Comparison of ENCODE assay signal across 10 mouse cellular contexts in the genomic region with DNA sequence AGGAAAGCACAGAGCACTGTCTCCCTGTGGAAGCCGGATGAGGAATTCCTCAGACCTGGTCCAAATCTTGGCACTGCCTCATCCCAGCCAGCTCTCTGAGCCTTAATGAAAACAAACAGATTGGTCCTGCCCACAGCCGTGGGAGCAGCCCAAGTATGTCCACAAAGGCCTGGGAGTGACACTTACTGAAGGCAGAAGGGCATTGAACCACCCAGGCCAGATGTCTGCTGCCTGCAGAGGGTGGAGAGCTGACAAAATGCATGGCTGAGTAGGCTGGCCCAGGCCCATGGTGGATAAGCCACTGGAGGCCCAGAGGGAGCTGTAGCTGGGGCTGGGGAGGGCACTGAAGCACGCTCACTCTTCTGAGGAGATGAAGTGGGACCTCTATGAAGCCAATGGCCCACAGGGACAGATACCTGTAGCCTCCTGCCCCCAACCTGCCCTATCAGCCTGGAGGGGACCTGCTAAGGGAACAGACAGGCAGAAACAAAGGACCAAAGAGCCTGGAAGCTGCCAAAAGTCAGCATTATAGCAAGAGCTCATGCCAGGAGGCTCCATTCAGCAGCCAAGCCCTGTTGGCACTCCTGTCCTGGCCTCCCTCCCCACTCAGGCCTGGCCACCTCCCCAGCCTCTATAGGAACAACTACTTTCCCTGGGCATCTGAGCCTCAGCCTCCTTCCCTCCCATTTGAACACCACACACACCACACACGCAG. TPM values are rescaled to one million over a fixed set of nuclear protein-coding genes. Genes with fewer than 3 reads are reported as not detected.
DNase-seq lines count a peak whose midpoint lies in the region; ATAC-seq and TF ChIP-seq lines count a peak whose summit lies in the region.
"Had no signal": no experiment of that assay in that cellular context is flagged by ENCODE, and none has a peak within 500 bp of the region (broad histone marks: within the 10 kb centered on the region; RNA-seq: fewer than 3 reads in every experiment).

No protein-coding gene starts in this region.

- DNase-seq in MN1 (ENCODE audit: low spot score): peak; percentile 58
- peak; percentile 86 for DNase-seq in brain, embryonic 14.5 days (ENCODE audit: low read depth)
- DNase-seq in kidney, postnatal 14 days: peak; percentile 29
- DNase-seq in thymus, postnatal 0 days (ENCODE audit: low spot score): no peak
- no peak for DNase-seq in thymus, postnatal 10 days (ENCODE audit: low spot score in 2 of 2)
- no peak for DNase-seq in left cerebral cortex, postnatal 14 days (ENCODE audit: low spot score in 2 of 2)
- DNase-seq: retina, postnatal 1 day had no signal

- H3K36me3 ChIP-seq in forebrain, embryonic 13.5 days (ENCODE audit: poor library complexity, severe bottlenecking): no peaks in the 10 kb centered on the region

- ATAC-seq in forebrain, embryonic 13.5 days: peak; percentile 34
- no peak for ATAC-seq in erythroblast, adult 5-6 weeks (replicated peaks; ENCODE audit: low FRiP score, poor library complexity, severe bottlenecking)

- TF ChIP-seq POLR2A in brain, embryonic 14.5 days (IDR thresholded peaks at IDR 0.05; ENCODE audit: borderline replicate concordance, extremely low read depth, insufficient read depth, insufficient read length, poor library complexity, severe bottlenecking): no peak

- no peak overlapping the region for H3K4me2 ChIP-seq in forebrain, embryonic 13.5 days
- H3K4me2 ChIP-seq: liver, embryonic 11.5 days had no signal

- no peaks in the 10 kb centered on the region for H3K27me3 ChIP-seq in forebrain, embryonic 13.5 days

- peaks cover 94% of the 10 kb centered on the region for H3K4me1 ChIP-seq in forebrain, embryonic 13.5 days

- H3K4me3 ChIP-seq in forebrain, embryonic 13.5 days: no peak overlapping the region

- no peaks in the 10 kb centered on the region for H3K9me3 ChIP-seq in forebrain, embryonic 13.5 days (replicated peaks)

- peak overlapping the region; percentile 83 for H3K27ac ChIP-seq in forebrain, embryonic 13.5 days

- peak overlapping the region; percentile 43; the same call in 1 of the 2 replicates for H3K9ac ChIP-seq in forebrain, embryonic 13.5 days

- intact Hi-C loops in left cerebral cortex, postnatal 14 days (cut with DNase I): no loop called here

- WGBS in forebrain, embryonic 13.5 days: 37% methylated on average over 4 of the region's 4 CpGs

- no peak for TF ChIP-seq CTCF in brain, embryonic 14.5 days (IDR thresholded peaks at IDR 0.05; ENCODE audit: borderline replicate concordance, extremely low read depth, insufficient read depth, insufficient read length)

RNA-seq across cellular contexts. Expression of a gene that starts 54.6 kb away (rescaled TPM):
- polyA plus RNA-seq in brain, embryonic 14.5 days (2012; rRNA removed): 34.0 and 46.8 TPM in 2 replicates
- 15.3 and 18.6 TPM in 2 replicates for polyA plus RNA-seq in forebrain, embryonic 13.5 days (2015; fragmentation: Nextera tagmentation; extraction: Ambion mirVana)
- 9.9 and 13.1 TPM in 2 replicates for polyA plus RNA-seq in thymus, postnatal 0 days (2015; fragmentation: Nextera tagmentation; extraction: Ambion mirVana)
- total RNA-seq in left cerebral cortex, postnatal 14 days (2021): 100 to 1,000 TPM; 127 to 151 TPM
- 20.5 and 22.1 TPM in 2 replicates for total RNA-seq in erythroblast, adult 5-6 weeks (2015; ENCODE audit: low replicate concordance)
- 37.1 and 43.8 TPM in 2 replicates for total RNA-seq in erythroblast, adult 5-6 weeks (2017; ENCODE audit: low replicate concordance)

Comparison
In these comparisons a context has a peak if more than half of its experiments do, and no peak if none do; other contexts are left out.
1. DNase-seq: peak in MN1 (single experiment), brain, embryonic 14.5 days (single experiment) and kidney, postnatal 14 days (single experiment); none in thymus, postnatal 0 days (single experiment), thymus, postnatal 10 days (0 of 2) and left cerebral cortex, postnatal 14 days (0 of 2).